Mouse (Mus musculus) embryonic fibroblast, embryonic 13.5 days (primary cell): ENCODE measurements around the gene Ccdc177. TPM values are rescaled to one million over a fixed set of nuclear protein-coding genes. Genes with fewer than 3 reads are reported as not detected.
A peak's percentile ranks its signal among the peaks of the same experiment; 100 is the strongest.
"Not testable (repeated sequence)": the region's sequence is repeated elsewhere in the genome, so short reads cannot be mapped to it uniquely, and the experiment has no call there.

ENCODE experiments used
- H3K27ac ChIP-seq: 2 replicates; pipeline ENCODE4 v1.5.1; 2012; ENCODE audit warnings: low read length, control low read depth, inconsistent platforms; ENCODE audit not compliant: insufficient read depth
- H3K4me1 ChIP-seq: 2 replicates; pipeline ENCODE4 v1.6.1; 2011; ENCODE audit warnings: low read length; ENCODE audit not compliant: control insufficient read depth, insufficient read depth
- H3K4me3 ChIP-seq: 2 replicates; pipeline ENCODE4 v1.5.1; 2011; ENCODE audit warnings: mild to moderate bottlenecking, control low read depth, low read length; ENCODE audit not compliant: insufficient read depth
- CTCF ChIP-seq: IDR thresholded peaks from 2 replicates; pipeline ENCODE4 v1.5.1; 2011; ENCODE audit warnings: mild to moderate bottlenecking, control low read depth, low read length, moderate library complexity, borderline replicate concordance; ENCODE audit not compliant: insufficient read depth
- POLR2A ChIP-seq: IDR thresholded peaks from 2 replicates; pipeline ENCODE4 v1.6.1; 2011; ENCODE audit warnings: low read depth, mild to moderate bottlenecking, control low read depth, low read length, moderate library complexity
- polyA plus RNA-seq: library from polyadenylated mRNA; stranded (reverse); fragments of >200 nt; gene quantifications from 2 replicates; pipeline ENCODE4 v1.2.4, GENCODE M21; 2011; ENCODE audit warnings: low read depth; ENCODE audit not compliant: missing spikeins, insufficient read length

Gene Ccdc177
- polyA plus RNA-seq, 1 experiment = not detected

DNA sequence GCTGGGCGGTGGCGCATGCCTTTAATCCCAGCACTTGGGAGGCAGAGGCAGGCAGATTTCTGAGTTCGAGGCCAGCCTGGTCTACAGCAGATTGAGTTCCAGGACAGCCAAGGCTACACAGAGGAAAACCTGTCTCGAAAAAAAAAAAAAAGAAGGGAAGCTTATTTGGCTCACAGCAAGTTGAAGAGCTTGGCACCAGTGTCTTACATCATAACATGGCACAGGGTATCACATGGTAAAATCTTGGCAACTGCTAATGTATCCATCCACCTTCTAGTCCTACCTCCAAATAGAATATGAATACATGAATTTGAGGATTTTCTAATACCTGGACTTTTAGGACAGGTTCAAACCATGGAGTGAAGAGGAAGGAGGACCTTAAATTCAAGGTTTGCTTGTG, 34.0 kb upstream of the Ccdc177 start:
- TF ChIP-seq POLR2A = no peak
- Histone ChIP-seq H3K27ac (no peak overlapping the region), H3K4me3 (no peak overlapping the region), H3K4me1 (peaks cover 12% of the 10 kb centered on the region)

DNA sequence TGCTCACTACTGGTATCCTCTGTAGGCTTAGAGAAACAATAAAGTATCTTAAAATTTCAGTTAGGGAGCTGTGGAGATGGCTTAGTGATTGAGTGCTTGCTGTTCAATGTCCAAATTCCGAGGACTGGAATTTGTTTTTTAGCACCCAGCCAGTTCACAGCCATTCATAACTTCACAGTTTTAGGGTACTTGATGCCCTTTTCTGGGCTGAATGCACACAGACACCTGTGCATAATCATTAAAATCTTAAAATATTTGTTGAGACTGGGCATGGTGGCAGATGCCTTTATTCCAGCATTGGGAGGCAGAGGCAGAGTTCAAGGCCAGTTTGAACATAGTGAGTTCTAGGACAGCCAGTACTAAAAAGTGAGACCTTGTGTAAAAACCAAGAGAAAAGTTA, 33.0 kb upstream of the Ccdc177 start:
- TF ChIP-seq POLR2A = no peak
- no peak for TF ChIP-seq CTCF

DNA sequence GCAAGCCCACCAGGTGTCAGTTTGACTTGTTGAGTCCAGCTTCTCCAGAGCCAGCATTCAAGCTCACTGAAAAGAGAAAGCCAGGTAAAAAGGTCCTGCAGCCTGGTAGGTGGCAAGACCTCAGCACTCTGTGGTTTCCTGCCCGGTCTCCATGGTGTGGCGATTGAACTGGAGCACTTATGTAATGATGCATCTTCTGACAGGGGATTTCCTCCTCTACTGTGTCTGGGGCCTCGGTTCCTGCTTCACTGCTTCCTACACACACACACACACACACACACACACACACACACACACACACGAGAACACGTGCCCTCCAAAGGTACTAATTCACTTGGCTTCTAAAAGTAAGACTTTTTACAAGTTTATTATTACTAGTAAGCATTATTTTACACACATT, 32.4 kb upstream of the Ccdc177 start:
- TF ChIP-seq POLR2A (no peak), CTCF (no peak)
- Histone ChIP-seq H3K4me1 (peaks cover 12% of the 10 kb centered on the region), H3K27ac (no peak overlapping the region), H3K4me3 (peak overlapping the region; percentile 34)

More for the DNA sequence above, 33.0 kb upstream of the Ccdc177 start:
- no peak overlapping the region for H3K27ac ChIP-seq
- H3K4me1 ChIP-seq = peaks cover 12% of the 10 kb centered on the region
- H3K4me3 ChIP-seq = no peak overlapping the region

DNA sequence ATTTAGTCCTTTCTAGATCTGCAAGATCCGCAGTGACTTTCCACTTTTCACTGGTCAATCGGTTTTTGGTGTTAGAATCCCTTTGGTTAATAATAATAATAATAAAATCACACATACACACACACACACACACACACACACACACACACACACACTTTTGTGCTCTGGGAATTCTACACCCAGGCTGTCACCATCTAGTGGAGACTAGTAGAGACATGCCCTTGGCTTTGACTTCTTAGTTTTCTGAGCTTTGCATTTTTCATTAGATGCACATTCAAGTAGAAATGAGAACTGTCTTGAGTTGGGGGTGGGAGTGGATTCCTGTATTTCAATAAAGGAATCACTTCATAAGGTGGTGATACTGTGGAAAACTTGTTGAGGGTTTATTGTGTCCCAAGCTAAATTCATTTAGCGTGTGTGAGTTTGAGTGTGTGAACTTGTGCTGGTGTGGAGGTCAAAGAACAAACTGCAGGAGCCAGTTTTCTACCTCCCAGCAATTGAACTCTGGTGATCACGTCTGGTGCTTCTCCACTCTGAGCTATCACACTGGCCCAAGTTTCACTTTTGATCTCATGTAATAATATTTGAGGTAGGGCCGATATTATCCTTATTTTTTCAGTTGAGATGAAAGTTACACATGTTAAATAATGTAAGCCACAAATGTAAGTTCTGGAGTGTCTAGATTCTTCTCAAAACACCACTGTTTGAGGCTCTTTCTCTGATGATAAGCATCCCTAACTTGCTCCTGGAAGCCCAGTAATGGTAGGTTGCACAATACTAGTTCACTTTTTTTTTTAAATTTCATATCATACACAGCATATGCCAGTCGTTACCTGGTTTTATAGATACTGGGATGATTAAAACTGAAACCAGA, 31.3 kb upstream of the Ccdc177 start:
- no peak for TF ChIP-seq CTCF
- peak; percentile 50; the same call in 1 of the 2 replicates for TF ChIP-seq POLR2A
- peak overlapping the region; percentile 89 for H3K27ac ChIP-seq
- H3K4me1 ChIP-seq = peaks cover 12% of the 10 kb centered on the region
- H3K4me3 ChIP-seq = peak overlapping the region; percentile 100

DNA sequence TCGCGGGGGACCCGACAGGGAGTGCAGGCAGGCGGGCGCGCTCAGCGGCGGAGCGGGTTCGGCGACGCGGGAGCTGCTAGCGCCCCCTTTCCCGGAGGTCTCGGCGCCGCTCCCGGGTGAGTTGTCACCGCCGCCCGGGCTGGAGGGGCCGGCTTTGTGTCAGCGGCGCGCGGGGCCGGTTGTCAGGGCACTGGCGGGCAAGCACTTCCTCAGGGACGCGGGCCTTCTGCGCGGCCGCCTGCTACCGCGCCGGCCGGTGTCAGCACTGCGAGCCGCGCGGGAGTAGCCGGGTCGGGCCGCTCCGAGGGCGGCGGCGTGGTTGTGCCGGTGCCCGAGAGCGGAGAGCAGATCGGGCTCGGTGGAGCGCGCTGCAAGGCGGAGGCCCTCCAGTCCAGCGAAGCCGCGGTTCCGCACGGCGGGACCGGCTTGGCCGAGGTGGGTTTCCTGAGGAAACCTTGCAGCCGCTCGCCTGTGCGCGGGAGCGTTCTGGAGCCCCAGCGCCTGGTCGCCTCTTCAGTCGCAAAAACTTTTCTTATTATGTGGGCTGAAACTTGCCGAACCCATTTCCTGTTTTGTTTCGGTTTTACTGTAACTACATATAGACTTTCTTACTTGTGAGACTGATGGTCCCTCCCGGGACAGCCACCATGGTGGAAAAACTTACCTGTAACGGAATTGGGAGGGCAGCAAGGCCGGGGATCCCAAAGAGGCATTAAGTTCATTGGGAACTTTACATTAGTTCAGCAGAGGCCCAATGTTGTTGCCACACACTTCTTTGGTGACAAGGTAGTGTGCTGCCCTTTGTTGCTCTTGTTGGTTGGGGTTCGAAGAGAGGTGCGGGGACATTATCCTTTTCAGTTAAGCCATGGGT, 30.4 kb upstream of the Ccdc177 start:
- Histone ChIP-seq H3K4me1 (peaks cover 12% of the 10 kb centered on the region), H3K4me3 (peak overlapping the region; percentile 100), H3K27ac (peak overlapping the region; percentile 89)
- no peak for TF ChIP-seq POLR2A
- no peak for TF ChIP-seq CTCF

DNA sequence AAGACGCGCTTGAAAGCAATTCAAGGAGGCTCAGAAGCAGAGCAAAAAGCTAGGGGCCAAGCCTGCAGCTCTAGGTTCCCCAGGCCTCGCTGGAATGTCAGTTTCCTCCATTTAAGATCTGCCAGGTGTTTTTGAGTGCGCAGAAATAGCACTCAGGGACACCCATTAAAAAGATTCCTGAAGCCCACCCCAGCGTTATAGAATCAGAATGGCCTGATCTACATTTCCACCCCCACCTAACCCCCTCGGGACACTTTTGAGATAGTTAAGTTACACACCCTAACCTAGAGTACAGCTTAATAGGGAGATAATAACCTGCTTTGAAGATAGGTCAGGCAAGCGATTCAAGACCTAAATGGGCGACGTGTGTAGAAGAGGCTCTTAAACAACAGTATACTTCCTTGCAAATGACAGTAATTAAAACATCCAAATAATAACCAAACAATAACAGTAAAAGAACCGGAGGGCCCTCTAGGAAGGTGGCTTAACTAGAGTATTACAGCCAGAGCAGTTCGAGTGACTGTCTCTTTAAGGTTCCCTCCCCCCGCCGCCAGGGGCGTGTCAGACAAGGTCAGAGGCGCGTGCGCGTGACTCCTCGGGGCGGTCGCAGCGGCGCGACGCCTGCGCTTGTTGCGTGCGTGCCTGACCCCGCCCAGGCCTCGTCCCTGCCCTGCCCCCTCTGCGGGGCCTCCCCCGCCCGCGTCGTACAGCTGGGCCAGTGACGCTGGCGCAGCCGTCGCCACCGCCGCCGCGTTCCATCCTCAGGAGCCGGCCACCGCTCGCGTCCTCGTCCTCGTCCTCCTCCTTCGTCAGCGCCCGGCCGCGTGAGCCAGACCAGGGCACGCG, 29.6 kb upstream of the Ccdc177 start, which contains the start of gene Susd6:
Gene Susd6 (plus strand): TSS at position 662 of the 846 bp plus-strand sequence.
- TF ChIP-seq POLR2A = peak; percentile 99
- no peak for TF ChIP-seq CTCF
- Histone ChIP-seq H3K4me1 (peaks cover 10% of the 10 kb centered on the region), H3K27ac (peak within 1 kb of the TSS; percentile 89), H3K4me3 (peak within 1 kb of the TSS; percentile 100)

DNA sequence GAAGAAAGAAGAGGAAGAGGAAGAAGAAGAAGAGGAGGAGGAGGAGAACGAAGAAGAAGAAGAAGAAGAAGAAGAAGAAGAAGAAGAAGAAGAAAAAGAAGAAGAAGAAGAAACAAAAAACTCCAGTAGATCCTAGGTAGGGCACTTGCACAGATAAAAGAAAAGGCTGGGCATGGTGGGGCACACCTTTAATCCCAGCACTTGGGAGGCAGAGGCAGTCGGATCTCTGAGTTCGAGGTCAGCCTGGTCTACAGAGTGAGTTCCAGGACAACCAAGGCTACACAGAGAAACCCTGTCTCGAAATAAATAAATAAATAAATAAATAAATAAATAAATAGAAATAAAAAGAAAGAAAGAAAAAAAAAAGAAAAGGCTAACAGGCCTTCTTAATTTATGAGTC, 28.8 kb upstream of the Ccdc177 start:
- H3K4me1 ChIP-seq, H3K4me3 ChIP-seq, H3K27ac ChIP-seq: not testable (repeated sequence)

DNA sequence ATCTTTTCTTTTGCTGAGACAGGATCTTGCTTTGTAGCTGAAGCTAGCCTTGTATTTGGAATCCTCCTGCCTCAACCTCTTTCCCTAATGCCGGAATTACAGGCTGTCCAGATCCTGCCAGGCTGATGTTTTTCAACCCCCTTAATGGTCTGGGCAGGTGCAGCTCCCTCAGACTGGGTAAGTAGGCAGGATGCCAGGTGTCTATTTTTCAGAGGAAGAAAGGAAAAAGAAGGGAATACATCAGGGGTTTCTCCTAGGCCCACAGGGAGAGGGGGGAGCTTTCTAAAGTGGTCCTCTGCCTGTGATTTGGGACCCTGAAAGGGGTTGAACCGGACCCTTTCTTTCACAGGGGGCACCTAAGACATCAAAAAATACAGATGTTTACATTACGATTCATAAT, 27.7 kb upstream of the Ccdc177 start:
- Histone ChIP-seq H3K27ac (no peak overlapping the region), H3K4me1 (peaks cover 10% of the 10 kb centered on the region)
- TF ChIP-seq POLR2A = no peak
- TF ChIP-seq CTCF = no peak

DNA sequence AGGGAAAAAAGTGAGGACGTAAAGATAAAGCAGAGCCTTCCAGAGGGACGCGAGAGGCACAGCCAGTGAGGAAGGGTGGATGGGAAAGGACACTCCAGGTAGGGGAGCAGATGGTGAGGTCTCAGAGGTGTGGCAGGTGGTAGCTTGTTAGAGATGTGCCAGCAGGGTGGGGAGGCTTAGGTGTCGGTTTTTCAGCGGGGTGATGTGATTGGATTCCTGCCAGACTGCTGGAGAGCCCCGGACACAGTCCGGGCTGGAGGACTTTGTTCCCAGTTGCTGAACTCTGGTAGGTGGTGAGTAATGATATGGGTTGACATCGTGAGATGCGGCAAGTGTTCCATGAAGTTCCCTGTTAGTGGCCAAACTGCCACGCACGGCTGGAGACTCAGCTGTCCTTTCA, 27.1 kb upstream of the Ccdc177 start:
- TF ChIP-seq CTCF = no peak
- TF ChIP-seq POLR2A = no peak
- H3K4me3 ChIP-seq = no peak overlapping the region
- peaks cover 6% of the 10 kb centered on the region for H3K4me1 ChIP-seq
- no peak overlapping the region for H3K27ac ChIP-seq

More for the DNA sequence above, 27.7 kb upstream of the Ccdc177 start:
- no peak overlapping the region for H3K4me3 ChIP-seq
